Comparison of ENCODE assay signal across 13 mouse cellular contexts in the genomic region with DNA sequence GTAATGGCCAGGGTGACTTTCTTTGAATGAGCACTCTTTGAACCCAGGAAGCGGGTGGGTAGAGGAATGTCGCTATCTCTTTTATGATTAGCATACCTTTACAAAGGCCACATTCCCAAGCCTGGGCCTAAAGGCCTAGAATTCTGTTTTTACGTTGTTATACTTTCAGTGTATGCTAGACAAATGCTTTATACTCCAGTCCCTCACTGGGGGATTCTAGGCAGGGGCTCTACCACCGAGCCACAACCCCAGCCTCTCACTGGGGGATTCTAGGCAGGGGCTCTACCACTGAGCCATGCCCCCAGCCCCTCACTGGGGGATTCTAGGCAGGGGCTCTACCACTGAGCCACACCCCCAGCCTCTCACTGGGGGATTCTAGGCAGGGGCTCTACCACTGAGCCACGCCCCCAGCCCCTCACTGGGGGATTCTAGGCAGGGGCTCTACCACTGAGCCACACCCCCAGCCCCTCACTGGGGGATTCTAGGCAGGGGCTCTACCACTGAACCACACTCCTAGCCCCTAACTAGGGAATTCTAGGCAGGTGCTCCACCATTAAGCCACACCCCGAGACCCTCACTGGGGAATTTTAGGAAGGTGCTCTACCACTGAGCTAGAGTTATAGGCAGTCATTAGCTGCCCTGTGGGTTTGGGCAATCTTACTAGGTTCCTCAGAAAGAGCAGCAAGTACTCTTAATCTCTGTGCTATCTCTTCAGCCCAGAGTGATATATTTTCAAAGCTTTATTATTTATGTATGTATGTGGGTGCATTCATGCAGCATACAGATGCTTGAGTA. TPM values are rescaled to one million over a fixed set of nuclear protein-coding genes. Genes with fewer than 3 reads are reported as not detected.
"Had no signal": no experiment of that assay in that cellular context is flagged by ENCODE, and none has a peak within 500 bp of the region (broad histone marks: within the 10 kb centered on the region; RNA-seq: fewer than 3 reads in every experiment).

No protein-coding gene starts in this region.

RNA-seq across cellular contexts. Expression of gene Olfr718-ps1, which starts 13.0 kb away (rescaled TPM):
- total RNA-seq: neutrophil, adult 5-6 weeks had no signal
- polyA plus RNA-seq: neural tube, embryonic 15.5 days; small intestine, adult 2 months; spleen, adult 2 months; stomach, embryonic 15.5 days; stomach, embryonic 16.5 days; stomach, postnatal 0 days; testis, adult 2 months; thymus, adult 2 months; urinary bladder, adult 2 months had no signal

RNA-seq across cellular contexts. Expression of gene Spdye4b, which starts 46.4 kb away (rescaled TPM):
- polyA plus RNA-seq: neural tube, embryonic 13.5 days; neural tube, embryonic 14.5 days; neural tube, embryonic 15.5 days; small intestine, adult 2 months; spleen, adult 2 months; stomach, embryonic 14.5 days; stomach, embryonic 15.5 days; stomach, embryonic 16.5 days; stomach, postnatal 0 days; urinary bladder, adult 2 months had no signal
